Mouse (Mus musculus) heart, postnatal 4 days (tissue): Measurements from ENCODE around the gene Borcs6. TPM values are rescaled to one million over a fixed set of nuclear protein-coding genes. Genes with fewer than 3 reads are reported as not detected.
A peak's percentile ranks its signal among the peaks of the same experiment; 100 is the strongest.
"Not testable (repeated sequence)": the region's sequence is repeated elsewhere in the genome, so short reads cannot be mapped to it uniquely, and the experiment has no call there.

Source experiments
- DNase-seq: peaks from one replicate; pipeline ENCODE4 v3.0.0; 2021
- total RNA-seq, 2 experiments: library from RNA; stranded (reverse); gene quantifications; 2 replicates each; pipeline ENCODE4 v1.2.3; 2021

The Borcs6 gene
- total RNA-seq, 2 experiments from 2014 or later = 13.8 to 14.3 TPM

DNA sequence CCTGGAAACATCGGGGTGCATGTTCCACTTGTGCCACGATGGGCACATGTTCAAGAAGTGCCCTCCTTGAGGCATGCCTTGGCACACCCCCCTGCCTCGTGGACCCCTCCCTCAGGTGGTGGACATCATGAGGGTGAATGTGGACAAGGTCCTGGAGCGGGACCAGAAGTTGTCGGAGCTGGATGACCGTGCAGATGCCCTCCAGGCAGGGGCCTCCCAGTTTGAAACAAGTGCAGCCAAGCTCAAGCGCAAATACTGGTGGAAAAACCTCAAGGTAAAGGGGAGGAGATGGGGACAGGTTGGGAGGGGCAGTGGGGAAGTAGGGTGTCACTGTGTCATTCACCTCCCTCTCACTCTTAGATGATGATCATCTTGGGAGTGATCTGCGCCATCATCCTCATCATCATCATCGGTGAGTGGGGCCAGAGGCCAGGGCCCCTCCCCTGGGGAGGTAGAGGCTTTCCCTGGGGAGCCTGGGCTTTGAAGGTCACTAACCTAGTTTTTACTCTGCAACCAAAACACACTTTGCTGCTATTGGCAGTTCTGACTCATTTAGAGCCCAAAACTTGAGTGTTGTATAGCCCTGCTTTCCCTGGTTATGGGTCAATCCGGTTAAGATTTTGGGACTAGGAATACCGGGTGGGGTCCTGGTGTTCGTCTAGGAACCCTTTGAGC, 30.2 kb downstream of the Borcs6 start:
- DNase-seq = peak; percentile 14

DNA sequence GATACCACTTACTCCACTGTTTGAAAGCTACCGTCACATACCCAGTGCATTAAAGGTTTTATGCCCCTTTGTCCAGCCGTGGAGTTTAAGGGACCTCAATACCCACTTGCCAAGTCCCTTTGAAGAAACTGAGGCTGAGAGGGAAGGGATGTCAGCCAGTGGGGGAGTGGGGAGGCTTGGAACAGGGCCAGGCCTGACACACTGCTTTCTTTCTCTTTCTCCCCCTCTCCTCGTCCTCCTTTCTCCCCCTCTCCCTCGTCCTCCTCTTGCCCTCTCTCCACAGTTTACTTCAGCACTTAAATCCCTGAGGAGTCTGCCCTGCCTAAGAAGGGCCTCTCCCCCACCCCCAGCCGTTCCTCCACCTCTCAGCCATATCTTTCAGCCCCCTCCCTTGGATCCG, 30.9 kb downstream of the Borcs6 start:
- DNase-seq = no peak

DNA sequence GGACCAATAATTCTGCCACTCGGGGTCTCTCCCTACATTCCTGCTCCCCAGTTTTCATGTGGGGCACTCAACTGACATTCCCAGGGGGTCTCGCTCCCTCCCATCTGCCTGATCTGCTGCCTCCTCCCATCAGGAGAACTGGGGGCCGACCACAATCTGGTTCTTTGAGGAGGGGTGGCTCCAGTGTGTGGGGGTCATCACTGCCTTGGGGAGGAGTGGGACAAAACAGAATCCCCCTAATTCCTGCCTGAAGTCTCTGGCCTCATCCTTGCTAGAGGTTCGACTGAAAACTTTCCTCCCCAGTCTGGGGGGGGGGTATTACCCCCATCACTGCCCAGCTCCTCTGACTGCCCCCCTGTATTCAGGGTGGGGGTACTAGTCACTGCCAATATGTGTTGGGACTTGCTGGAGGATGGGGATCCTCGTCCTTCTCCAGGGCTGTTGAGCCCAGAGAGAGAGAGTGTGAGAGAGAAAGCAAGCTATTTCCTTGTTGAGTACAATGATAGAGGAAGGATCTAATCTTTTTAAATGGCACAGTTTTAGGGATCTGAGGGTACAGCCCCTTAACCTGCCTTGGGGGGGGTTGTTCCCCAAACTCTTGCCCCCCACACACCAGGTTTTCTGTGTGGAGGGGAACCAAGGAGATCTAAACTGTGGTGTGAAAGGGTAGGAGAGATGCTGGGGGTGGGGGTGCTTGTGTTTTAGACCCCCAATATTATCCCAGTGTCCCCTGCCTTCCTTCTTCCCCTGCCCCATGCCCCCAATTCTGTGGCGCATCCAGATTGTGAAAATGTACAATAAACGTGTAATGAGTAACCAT, 32.3 kb downstream of the Borcs6 start:
- DNase-seq = no peak

DNA sequence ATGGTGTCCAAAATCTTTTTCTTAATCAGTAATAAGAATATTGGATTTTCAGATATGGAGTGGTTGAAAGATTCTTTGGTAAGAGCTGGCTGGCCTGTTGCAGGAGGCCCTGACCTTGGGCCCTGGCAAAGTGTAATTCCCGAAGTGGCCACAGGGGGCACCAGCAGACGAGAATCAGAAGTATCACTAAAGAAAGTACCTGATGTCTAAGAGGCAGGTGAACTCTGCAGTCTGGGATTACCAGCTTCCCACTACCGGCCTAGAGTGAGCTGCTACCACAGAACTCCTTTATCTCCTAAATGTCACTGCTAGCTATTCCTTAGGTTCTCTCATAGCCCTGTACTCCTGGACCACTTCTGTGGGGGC, 32.9 kb downstream of the Borcs6 start:
- DNase-seq = peak; percentile 95

DNA sequence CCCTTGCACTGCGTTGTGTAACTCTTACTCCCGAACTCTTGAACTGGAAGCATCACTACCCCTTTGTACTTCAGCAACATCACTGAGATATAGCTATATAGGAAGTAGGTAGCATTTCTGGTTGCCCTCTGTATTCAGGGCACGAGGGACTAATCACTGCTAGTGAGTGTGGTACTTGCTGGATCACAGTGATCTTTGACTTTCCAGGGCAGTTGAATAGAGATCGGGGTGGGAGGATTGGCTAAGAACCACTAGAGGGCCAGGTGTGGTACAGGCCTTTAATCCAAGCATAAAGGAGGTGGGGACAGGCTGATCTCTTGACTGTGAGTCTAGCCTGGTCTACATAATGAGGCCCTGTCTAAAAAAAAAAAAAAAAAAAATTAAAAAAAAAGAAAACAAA, 33.4 kb downstream of the Borcs6 start:
- DNase-seq = no peak

DNA sequence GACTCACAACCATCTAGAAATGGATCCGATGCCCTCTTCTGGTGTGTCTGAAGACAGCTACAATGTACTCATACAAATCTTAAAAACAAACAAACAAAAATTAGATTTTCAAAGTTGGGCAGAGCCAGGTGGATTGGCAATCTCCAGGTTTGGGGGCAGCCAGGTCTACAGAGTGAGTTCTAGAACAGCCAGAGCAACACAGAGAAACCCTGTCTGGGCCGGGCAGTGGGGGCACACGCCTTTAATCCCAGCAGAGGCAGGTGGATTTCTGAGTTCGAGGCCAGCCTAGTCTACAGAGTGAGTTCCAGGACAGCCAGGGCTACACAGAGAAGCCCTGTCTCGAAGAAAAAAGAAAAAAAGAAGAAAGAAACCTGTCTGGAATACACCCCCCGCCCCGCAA, 34.3 kb downstream of the Borcs6 start:
- DNase-seq = not testable (repeated sequence)

DNA sequence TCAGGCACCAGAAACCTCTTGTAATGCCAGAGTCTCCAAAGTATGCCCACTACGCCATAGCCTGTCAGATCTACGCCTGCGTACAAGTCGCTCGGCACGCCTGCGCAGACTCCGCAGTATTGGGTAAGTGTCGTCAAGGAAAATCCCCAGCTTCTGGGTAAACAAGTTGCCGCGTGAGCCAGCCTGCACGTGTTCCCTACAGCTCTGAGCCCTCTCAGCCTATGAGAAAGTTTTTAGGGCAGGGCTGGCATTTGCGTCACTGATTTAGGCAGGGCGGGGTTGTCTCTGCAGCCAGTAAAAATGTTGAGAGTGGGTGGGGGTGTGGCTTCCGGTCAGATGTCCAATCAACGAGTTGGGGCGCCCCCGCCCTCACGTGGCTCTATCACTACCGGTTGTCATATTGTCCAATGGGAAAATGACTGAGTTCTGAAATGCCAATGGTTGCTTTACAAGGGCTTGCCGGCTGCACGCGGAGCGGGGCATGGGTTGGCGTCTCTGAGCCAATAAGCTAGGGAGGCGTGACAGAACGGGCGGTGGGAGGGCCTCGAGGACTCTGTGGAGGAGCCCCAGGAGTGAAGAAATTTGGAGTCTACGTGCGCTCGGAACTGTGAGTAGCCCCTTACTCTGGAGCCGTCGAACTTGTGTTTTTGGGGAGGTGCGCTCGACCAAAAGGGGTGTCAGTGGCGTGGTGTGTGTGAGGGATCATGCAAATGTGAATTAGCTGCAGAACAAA, 35.3 kb downstream of the Borcs6 start, which contains the start of gene Per1:
Gene Per1 (plus strand): TSS at position 521 of the 733 bp plus-strand sequence.
- peak; percentile 98 for DNase-seq

DNA sequence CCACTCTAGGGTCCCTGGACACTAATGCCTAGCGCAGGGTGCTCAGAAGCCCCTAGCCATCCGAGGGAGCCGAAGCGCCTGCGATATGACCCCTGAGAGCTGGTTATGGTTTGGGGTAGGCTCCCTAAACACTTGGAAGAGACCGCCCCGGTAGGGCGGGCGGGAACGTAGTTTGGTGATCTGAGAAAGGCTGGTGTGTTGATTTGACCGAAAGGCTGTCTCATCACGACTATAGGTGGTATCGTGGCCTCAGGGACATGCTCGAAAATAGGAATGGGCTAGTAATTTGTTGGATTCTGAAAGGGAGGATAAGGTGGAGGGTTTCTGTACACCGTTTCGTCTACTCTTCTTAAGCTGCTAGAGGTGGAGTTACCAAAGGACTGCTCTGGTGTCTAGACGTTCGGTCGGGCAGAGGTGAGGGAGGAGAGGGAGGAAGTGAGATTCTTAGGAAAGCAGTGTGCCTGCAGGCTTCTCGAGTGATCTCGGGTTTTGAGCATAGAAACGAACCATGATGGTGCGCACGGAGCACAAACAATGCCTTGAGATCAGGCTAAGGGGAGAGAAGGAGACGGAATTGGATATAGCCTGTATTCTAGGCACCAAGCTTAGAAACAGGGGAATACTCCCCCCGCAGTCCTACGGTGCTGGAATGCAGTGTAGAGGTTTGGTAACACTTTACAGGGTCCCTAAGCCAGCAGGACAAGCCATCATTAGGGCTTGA, 36.2 kb downstream of the Borcs6 start:
- peak; percentile 47 for DNase-seq

DNA sequence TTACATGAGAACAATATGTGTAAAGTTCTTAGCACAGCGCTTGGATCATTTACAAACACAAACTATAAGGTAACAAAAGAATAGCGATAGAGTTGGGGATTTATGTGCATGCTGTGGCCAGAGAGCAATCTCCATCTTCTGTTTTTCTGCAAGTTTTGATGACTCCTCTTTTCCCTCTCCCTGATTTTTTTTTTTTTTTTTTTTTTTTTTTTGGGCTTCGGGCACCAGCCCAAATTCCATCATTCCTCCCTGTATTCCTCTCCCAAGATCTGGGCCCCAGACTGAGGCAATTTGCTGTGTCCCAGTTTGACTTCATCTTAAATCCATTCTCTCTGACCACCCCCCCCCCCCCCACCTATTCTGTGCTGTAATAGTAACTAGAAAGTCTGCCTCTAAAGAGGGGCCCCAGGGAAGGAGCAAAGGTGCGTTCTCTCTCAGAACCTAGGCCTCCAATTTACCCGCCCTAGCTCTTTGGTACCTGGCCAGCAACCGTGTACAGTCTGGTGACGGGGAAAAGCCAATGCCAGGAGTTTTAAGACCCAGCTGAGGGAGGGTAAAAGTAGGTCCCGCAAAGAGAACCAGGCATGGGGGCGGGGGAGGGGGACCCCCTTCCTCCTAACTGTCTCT, 37.0 kb downstream of the Borcs6 start:
- no peak for DNase-seq

DNA sequence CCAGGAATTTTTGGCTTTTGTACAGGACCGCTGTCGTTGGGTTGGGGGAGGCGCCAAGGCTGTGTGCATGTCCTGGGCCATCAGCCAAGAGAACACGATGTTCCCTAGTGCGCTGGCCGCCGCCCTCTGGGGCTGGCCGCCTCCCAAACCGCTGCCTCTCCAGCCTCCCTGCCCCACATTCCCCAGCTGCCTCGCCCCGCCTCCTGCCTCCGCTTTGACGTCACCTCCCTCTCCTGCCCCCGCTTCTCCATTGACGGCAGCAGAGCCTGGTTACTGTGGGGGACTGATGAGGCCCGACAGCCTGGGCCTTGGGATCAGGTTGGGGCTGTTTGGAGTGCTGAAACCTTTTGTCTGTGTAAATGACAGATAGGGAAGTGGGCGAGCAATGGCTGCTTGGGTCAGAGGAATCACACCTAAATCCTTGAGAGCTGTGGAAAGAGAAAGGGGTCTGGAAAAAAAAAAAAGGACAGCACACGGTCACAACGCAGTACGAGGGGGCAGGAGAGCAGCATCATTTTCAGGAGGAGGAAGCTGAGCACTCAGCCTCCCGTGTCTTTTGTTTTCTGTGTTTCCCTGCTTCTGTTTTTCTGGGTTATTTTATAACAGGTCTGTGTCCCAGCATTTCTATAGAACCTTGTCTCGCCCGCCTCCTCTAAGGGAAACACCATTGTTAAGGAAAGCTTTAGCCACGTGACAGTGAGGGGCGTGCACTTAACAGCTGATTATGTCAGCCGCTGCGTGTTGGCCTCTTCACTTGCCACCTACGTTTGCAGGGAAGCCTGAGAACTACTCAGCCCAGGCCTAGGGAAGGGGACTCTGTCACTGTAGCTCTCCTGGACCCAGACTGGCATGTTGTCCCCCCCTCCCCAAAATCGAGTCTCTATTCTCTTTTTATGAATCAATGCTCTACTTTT, 37.7 kb downstream of the Borcs6 start:
- peak; percentile 100 for DNase-seq

DNA sequence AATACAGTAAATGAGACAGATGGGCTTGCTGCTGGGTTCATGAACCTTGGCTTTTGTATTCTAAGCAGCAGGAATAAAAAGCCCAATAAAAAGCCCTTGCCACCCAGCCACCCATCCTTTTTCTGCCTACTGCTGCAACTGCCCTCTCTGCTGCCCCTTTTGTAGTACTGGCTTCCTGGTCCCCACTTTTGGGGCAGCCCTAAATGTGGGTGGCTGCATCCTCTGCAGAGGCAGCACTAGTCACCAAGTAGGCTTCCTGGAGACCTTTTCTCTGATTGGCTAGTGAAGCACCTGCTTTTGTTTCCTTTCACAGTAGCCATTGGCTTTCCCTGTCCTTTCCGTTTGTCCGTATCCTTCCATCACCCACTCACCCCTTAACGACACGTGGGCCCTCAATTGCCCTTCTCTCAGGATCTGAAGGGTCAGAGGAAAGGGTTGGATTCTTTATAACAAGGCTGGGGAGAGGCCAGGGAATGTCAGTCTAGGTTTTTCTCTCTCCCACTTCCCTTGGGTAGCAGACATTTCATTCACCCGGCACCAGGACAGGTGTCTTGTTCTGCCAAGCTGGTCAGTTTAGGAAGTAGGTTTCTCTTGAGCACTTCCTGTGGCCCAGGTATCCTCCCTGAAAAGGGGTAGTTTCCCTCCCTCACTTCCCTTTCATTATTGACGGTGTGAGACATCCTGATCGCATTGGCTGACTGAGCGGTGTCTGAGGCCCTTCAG, 38.7 kb downstream of the Borcs6 start:
- peak; percentile 26 for DNase-seq

DNA sequence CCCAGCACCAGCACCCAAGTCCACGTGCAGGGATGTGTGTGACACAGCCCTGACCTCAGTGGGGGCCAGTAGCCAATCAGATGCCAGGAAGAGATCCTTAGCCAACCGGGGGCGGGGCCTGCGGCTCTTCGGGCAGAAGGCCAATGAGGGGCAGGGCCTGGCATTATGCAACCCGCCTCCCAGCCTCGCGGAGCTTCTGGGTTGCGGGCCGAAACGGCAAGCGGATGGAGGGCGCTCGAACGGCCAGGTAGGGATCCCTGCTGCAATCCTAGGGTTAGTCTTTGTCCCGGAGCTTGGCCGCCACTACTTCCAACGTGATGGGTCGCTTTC, 39.2 kb downstream of the Borcs6 start:
- DNase-seq = peak; percentile 99

DNA sequence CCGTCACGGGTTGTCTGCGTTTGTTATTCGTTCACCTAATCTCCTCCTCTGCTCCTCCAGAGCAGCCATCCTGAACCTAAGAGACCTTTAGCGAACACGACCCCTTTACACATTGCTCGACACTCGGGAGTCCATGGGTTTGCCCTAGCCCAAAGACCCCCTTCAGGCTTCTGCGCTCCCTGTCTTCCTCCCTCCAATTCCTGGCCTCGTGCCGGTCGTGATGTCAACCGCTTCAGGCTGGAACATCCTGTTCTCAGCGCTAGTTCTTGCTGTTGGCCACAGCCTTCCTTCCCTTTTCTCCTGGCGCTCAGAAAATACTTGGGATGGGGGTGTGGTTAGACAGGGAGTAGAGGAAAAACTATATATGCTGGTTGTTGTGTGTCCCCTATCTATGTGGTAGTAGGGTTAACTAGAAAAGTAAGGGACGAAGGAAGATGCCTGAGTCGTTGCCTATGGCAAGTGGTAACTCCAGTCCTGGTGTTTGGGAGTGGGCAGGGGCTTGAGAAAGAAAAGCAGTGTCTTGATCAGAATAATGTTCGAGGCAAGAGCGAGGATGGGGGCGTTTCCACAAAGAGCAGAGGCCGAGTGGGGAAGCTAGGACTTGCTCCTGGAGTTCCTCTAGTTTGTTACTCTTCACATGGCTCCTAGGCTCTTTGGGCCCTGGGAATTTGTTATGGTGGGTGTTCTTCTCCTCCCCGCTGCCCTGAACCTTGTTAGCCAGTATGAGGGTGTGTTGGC, 39.8 kb downstream of the Borcs6 start:
- DNase-seq = peak; percentile 93

DNA sequence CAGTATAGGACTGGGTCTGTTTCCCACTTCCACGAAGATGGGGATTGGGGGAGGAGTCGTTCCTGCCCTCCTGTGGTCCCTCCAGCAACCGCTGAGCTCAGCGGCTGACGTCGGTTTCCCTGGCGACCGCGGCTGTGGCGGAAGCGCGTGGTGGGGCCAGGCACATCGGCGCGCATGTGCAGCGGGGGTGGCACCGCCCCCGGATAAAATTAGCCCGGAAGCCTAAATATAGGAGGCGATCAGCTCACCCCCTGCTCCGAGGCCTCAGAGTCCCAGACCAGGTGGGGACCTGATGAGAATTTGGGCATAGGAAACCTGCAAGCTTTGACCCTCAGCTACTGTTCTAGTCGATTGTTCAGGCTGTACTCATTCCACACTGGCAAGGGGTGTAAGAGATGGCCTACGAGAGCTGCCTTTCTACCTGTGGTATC, 40.4 kb downstream of the Borcs6 start:
- DNase-seq = peak; percentile 97

DNA sequence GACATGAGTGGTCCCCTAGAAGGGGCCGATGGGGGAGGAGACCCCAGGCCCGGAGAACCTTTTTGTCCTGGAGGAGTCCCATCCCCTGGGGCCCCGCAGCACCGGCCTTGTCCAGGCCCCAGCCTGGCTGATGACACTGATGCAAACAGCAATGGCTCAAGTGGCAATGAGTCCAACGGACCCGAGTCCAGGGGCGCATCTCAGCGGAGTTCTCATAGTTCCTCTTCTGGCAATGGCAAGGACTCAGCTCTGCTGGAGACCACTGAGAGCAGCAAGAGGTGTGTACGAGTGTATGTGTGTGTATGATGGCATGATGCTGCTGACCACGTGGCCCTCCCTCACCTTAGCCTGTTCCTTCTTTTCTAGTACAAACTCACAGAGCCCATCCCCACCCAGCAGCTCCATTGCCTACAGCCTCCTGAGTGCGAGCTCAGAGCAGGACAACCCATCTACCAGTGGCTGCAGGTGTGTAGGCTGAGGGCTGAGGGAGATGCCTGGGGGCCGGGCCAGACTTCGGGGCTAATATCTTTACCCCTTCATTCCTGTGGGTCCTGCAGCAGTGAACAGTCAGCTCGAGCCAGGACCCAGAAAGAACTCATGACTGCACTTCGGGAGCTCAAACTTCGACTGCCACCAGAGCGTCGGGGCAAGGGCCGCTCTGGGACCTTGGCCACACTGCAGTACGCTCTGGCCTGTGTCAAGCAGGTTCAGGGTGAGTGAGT, 41.3 kb downstream of the Borcs6 start:
- DNase-seq = peak; percentile 32

DNA sequence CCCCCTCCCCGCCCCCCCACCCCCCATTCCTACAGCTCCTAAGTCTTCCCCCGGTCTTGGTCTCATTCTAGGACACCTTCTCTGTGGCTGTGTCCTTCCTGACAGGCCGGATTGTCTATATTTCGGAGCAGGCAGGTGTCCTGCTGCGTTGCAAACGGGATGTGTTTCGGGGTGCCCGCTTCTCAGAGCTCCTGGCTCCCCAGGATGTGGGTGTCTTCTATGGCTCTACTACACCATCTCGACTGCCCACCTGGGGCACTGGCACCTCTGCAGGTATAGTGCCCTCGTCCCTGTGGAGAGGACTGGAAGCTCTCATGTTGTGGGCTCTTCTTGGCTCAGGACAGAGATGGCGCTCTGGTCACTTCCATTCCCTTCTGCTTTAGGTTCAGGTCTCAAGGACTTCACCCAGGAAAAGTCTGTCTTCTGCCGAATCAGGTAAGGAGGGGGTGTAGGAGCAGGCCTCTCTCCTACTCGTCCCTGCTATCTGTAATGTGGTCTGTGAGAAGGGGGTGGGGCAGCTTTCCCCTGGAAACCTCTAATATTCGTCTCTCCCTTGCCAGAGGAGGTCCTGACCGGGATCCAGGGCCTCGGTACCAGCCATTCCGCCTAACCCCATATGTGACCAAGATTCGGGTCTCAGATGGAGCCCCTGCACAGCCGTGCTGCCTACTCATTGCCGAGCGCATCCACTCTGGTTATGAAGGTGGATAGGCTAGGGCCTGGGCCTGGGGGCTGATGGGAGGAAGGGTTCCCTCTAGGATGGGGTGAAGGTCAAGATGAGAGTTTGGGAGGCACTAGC, 42.3 kb downstream of the Borcs6 start:
- peak; percentile 17 for DNase-seq

DNA sequence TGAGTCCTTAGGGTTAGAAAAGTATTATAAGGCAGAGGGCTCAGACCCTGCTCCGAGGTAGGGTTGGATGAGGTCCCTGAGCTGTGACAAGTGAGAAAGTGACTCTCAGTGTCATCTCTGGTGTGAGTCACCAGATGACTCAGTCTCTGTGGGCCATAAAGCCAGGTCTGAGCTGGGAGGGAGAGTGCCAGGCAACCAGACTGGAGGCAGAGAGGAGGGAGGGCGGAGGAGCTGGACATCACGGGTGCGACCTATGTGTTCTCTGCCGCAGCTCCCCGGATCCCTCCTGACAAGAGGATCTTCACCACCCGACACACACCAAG, 42.8 kb downstream of the Borcs6 start:
- DNase-seq = peak; percentile 9

DNA sequence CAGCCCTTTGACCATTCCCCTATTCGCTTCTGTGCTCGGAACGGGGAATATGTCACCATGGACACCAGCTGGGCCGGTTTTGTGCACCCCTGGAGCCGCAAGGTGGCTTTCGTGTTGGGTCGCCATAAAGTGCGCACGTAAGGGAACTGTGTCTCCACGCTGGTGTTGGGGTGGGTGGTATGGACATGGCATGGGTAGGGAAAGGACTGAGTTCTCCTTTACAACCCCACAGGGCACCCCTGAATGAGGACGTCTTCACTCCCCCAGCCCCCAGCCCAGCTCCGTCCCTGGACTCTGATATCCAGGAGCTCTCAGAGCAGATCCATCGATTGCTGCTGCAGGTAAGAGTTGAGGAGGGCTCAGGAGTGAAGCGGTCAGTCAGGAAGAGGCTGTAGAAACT, 43.6 kb downstream of the Borcs6 start:
- peak; percentile 5 for DNase-seq
